Comparison of ENCODE assay signal across 7 mouse cellular contexts in the genomic region with DNA sequence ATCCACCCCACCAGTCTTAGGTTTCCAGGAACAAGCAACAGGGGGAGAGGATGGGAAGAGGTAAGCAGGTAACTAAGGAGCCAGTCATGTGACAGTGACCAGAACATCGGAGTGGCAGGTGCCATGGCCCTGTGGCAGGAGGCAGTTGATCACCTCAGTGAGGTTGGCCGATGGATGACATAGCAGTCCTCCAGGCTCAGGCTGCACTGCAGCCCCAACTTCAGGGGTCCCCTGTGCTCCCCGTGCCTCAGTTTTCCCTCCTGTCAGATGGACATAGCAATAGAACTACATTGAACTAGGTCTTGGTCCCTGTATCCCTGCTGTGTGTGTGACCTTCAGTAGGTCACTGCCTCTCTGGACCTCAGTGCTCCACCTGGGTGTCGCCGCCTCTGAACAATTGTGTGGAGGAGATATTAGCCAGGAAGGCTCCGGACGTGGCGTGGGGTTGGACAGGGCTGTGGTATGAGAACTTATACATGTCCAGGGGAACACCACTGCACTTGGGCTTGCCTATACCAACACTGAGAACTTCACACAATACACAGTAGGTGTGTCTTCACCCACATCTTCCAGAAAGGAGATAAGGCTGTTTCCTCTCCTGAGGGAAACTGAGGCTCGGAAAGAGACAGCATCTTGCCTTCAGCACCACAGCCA.
"Had no signal": no experiment of that assay in that cellular context is flagged by ENCODE, and none has a peak within 500 bp of the region (broad histone marks: within the 10 kb centered on the region; RNA-seq: fewer than 3 reads in every experiment).

No protein-coding gene starts in this region.

- H3K9me3 ChIP-seq: liver, embryonic 15.5 days; midbrain, embryonic 15.5 days had no signal

- H3K36me3 ChIP-seq: limb, embryonic 10.5 days; liver, embryonic 15.5 days; midbrain, embryonic 15.5 days had no signal

- H3K9ac ChIP-seq: liver, embryonic 15.5 days had no signal

- H3K27ac ChIP-seq: limb, embryonic 10.5 days; liver, embryonic 15.5 days; midbrain, embryonic 15.5 days had no signal

- ATAC-seq: lung, postnatal 0 days; midbrain, embryonic 15.5 days had no signal

- DNase-seq: kidney, postnatal 25 days; lung, adult 2 months; lung, postnatal 36 days had no signal
